Mouse (Mus musculus): ENCODE measurements around the gene Mttp.

DNA sequence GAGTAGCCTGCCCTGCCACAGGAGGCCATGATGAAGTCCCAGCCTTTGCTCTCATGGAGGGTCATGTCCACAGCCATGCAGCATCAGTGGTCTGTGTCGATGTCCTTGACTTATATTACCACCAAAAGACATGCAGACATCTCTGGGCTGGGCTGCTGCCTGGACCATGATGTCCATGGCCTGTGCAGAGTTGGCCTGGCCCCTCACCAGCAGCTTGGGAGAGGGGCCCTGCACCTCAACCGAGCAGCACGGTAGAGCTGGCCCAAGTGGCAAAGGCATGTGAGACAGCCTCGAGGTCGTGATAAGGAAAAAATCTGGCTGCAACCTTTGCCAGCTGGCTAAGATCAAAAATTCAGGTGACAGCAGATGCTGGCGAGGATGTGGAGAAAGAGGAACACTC is 5.1 kb downstream of the Mttp start:
- TF ChIP-seq POLR2A (IDR thresholded peaks at IDR 0.05; ENCODE audit: insufficient read depth, low read length), result no peak
- TF ChIP-seq CTCF (IDR thresholded peaks at IDR 0.05; ENCODE audit: low read depth, low read length), result no peak
